Mouse (Mus musculus) heart, embryonic 16.5 days (tissue): ENCODE data around the gene Grip1. TPM values are rescaled to one million over a fixed set of nuclear protein-coding genes. Genes with fewer than 3 reads are reported as not detected.

Experiments
- ATAC-seq: fragments of 200-750 bp; cut with Nextera tagmentation; replicated peaks from 2 replicates; pipeline ENCODE4 v1.8.0; 2017; ENCODE audit warnings: moderate number of reproducible peaks; ENCODE audit not compliant: insufficient read depth, low FRiP score; ENCODE audit errors: extremely low read depth
- H3K27ac ChIP-seq: fragments of 300-500 bp; sonication (generic); 2 replicates; pipeline ENCODE4 v1.5.1; 2014; ENCODE audit warnings: mild to moderate bottlenecking, low read length, control low read depth, moderate library complexity
- H3K27me3 ChIP-seq: fragments of 300-500 bp; sonication (generic); 2 replicates; pipeline ENCODE4 v1.6.1; 2014; ENCODE audit warnings: low read length, mixed read lengths; ENCODE audit not compliant: control insufficient read depth, insufficient read depth
- H3K36me3 ChIP-seq: fragments of 300-500 bp; sonication (generic); 2 replicates; pipeline ENCODE4 v1.6.1; 2014; ENCODE audit not compliant: control insufficient read depth, insufficient read depth
- H3K4me1 ChIP-seq: fragments of 300-500 bp; sonication (generic); 2 replicates; pipeline ENCODE4 v1.6.1; 2014; ENCODE audit warnings: low read length, mixed read lengths; ENCODE audit not compliant: control insufficient read depth, insufficient read depth
- H3K4me2 ChIP-seq: fragments of 300-500 bp; sonication (generic); 2 replicates; pipeline ENCODE4 v1.6.1; 2014; ENCODE audit warnings: low read depth, mild to moderate bottlenecking, control low read depth, low read length
- H3K4me3 ChIP-seq: fragments of 300-500 bp; sonication (generic); 2 replicates; pipeline ENCODE4 v1.5.1; 2014; ENCODE audit warnings: mild to moderate bottlenecking, control low read depth, low read length
- H3K9ac ChIP-seq: fragments of 300-500 bp; sonication (generic); 2 replicates; pipeline ENCODE4 v1.6.1; 2014; ENCODE audit warnings: low read length, control low read depth
- H3K9me3 ChIP-seq: fragments of 300-500 bp; sonication (generic); replicated peaks from 2 replicates; pipeline ENCODE4 v1.6.1; 2016; ENCODE audit warnings: low read length; ENCODE audit not compliant: control insufficient read depth
- WGBS: fragments of 180-500 bp; shearing (Covaris S2); extraction: QIAGEN DNeasy Blood & Tissue Kit; methylation state at CpG from one replicate; pipeline ENCODE4 v1.1.7; 2014; 5-methylcytosine and 5-hydroxymethylcytosine counted together
- polyA plus RNA-seq: library from polyadenylated mRNA; unstranded; fragments of >200 nt; fragmentation: Nextera tagmentation; extraction: Ambion mirVana; gene quantifications from 2 replicates; pipeline ENCODE4 v1.2.1, GENCODE M21; 2015

The Grip1 gene
- polyA plus RNA-seq, 1 experiment from 2014 or later = 1.6 TPM

- H3K9ac ChIP-seq = no peak overlapping the region
- H3K36me3 ChIP-seq = no peaks in the 10 kb centered on the region
- H3K27me3 ChIP-seq = no peaks in the 10 kb centered on the region
- ATAC-seq = no peak
- 85% methylated on average over 7 of the region's 7 CpGs for WGBS
- no peak overlapping the region for H3K27ac ChIP-seq
- H3K4me3 ChIP-seq = no peak overlapping the region
- no peak overlapping the region for H3K4me2 ChIP-seq
- H3K4me1 ChIP-seq = no peaks in the 10 kb centered on the region
- no peaks in the 10 kb centered on the region for H3K9me3 ChIP-seq
Observed at GRCm38 (mm10) chr10:120004096-120004495, 550.5 kb downstream of the Grip1 start.

- Histone ChIP-seq H3K27me3 (no peaks in the 10 kb centered on the region), H3K36me3 (no peaks in the 10 kb centered on the region), H3K9me3 (no peaks in the 10 kb centered on the region; the same call in 1 of the 2 replicates), H3K4me2 (no peak overlapping the region), H3K4me3 (no peak overlapping the region), H3K27ac (no peak overlapping the region), H3K4me1 (no peaks in the 10 kb centered on the region), H3K9ac (no peak overlapping the region)
- 75% methylated on average over 5 of the region's 5 CpGs for WGBS
- no peak for ATAC-seq
Observed at GRCm38 (mm10) chr10:120005581-120005980, 552.0 kb downstream of the Grip1 start.

GRCm38 (mm10) chr10:120012331-120012730, 558.7 kb downstream of the Grip1 start:
- Histone ChIP-seq H3K4me3 (no peak overlapping the region), H3K9me3 (no peaks in the 10 kb centered on the region; the same call in 1 of the 2 replicates), H3K36me3 (no peaks in the 10 kb centered on the region), H3K9ac (no peak overlapping the region), H3K27ac (no peak overlapping the region), H3K4me1 (no peaks in the 10 kb centered on the region), H3K27me3 (no peaks in the 10 kb centered on the region), H3K4me2 (no peak overlapping the region)
- ATAC-seq = no peak
- 90% methylated on average over 13 of the region's 13 CpGs for WGBS

- no peak for ATAC-seq
- Histone ChIP-seq H3K36me3 (no peaks in the 10 kb centered on the region), H3K9me3 (no peaks in the 10 kb centered on the region), H3K9ac (no peak overlapping the region), H3K4me3 (no peak overlapping the region), H3K4me1 (no peaks in the 10 kb centered on the region), H3K27ac (no peak overlapping the region), H3K27me3 (no peaks in the 10 kb centered on the region), H3K4me2 (no peak overlapping the region)
- WGBS = 79% methylated on average over 3 of the region's 3 CpGs
Observed at GRCm38 (mm10) chr10:120015117-120015516, 561.5 kb downstream of the Grip1 start.

- H3K27ac ChIP-seq = no peak overlapping the region
- no peaks in the 10 kb centered on the region for H3K36me3 ChIP-seq
- H3K4me2 ChIP-seq = no peak overlapping the region
- no peak for ATAC-seq
- no peak overlapping the region for H3K4me3 ChIP-seq
- WGBS = 75% methylated on average over 10 of the region's 10 CpGs
- no peaks in the 10 kb centered on the region for H3K4me1 ChIP-seq
- no peak overlapping the region for H3K9ac ChIP-seq
- H3K27me3 ChIP-seq = no peaks in the 10 kb centered on the region
- no peaks in the 10 kb centered on the region for H3K9me3 ChIP-seq
Observed at GRCm38 (mm10) chr10:120026437-120026836, 572.8 kb downstream of the Grip1 start.

- no peaks in the 10 kb centered on the region for H3K9me3 ChIP-seq
- WGBS = 82% methylated on average over 6 of the region's 6 CpGs
Observed at GRCm38 (mm10) chr10:120030901-120031300, 577.3 kb downstream of the Grip1 start.

GRCm38 (mm10) chr10:120031316-120031715, 577.7 kb downstream of the Grip1 start:
- WGBS = 87% methylated on average over 8 of the region's 8 CpGs
- Histone ChIP-seq H3K27me3 (no peaks in the 10 kb centered on the region), H3K9me3 (no peaks in the 10 kb centered on the region), H3K4me3 (no peak overlapping the region), H3K27ac (no peak overlapping the region), H3K4me1 (no peaks in the 10 kb centered on the region), H3K4me2 (no peak overlapping the region), H3K36me3 (no peaks in the 10 kb centered on the region), H3K9ac (no peak overlapping the region)
- no peak for ATAC-seq

More at GRCm38 (mm10) chr10:120030901-120031300, 577.3 kb downstream of the Grip1 start:
- H3K27me3 ChIP-seq = no peaks in the 10 kb centered on the region
- no peak overlapping the region for H3K27ac ChIP-seq
- ATAC-seq = no peak
- H3K9ac ChIP-seq = no peak overlapping the region
- H3K4me3 ChIP-seq = no peak overlapping the region
- H3K4me1 ChIP-seq = no peaks in the 10 kb centered on the region
- no peaks in the 10 kb centered on the region for H3K36me3 ChIP-seq
- no peak overlapping the region for H3K4me2 ChIP-seq

- 86% methylated on average over 9 of the region's 9 CpGs for WGBS
- no peak overlapping the region for H3K4me3 ChIP-seq
- no peaks in the 10 kb centered on the region for H3K27me3 ChIP-seq
- ATAC-seq = no peak
- no peak overlapping the region for H3K27ac ChIP-seq
- H3K9ac ChIP-seq = no peak overlapping the region
- no peak overlapping the region for H3K4me2 ChIP-seq
- no peaks in the 10 kb centered on the region for H3K4me1 ChIP-seq
- no peaks in the 10 kb centered on the region for H3K36me3 ChIP-seq
- H3K9me3 ChIP-seq = no peaks in the 10 kb centered on the region
Observed at GRCm38 (mm10) chr10:120033866-120034265, 580.2 kb downstream of the Grip1 start.

- WGBS = 59% methylated on average over 15 of the region's 15 CpGs
- no peaks in the 10 kb centered on the region for H3K9me3 ChIP-seq
- H3K36me3 ChIP-seq = no peaks in the 10 kb centered on the region
- H3K9ac ChIP-seq = no peak overlapping the region
- H3K4me1 ChIP-seq = no peaks in the 10 kb centered on the region
- H3K27ac ChIP-seq = no peak overlapping the region
- no peak overlapping the region for H3K4me2 ChIP-seq
- H3K4me3 ChIP-seq = no peak overlapping the region
- H3K27me3 ChIP-seq = no peaks in the 10 kb centered on the region
- no peak for ATAC-seq
Observed at GRCm38 (mm10) chr10:120035211-120035733, 581.6 kb downstream of the Grip1 start.
